Mouse (Mus musculus): Measurements from ENCODE around the gene 2810021J22Rik.

DNA sequence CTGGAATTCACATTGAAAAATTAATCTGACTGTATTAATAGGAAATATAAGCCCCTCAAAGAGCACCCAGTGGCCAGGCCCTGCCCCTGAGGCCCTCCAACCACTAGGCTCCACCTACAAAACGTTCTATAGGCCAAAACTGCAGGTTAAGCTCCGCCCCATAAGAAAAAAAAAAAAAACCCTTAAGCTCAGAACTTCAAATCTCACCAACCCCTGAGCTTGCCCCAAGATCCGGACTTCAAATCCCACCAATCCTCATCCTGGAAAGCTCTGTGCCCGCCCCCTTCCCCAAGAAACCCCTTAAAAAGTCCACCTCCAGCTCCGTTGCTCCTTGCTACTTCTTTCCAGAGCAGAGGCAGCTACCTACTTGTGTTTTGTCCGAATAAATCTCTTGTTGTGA lies 37.8 kb downstream of the 2810021J22Rik start:
- no peak for TF ChIP-seq CTCF (IDR thresholded peaks at IDR 0.05; ENCODE audit: low read depth, low read length)
- peak; percentile 38 for TF ChIP-seq POLR2A (IDR thresholded peaks at IDR 0.05; ENCODE audit: insufficient read depth, low read length)
- no peak for TF ChIP-seq EP300 (IDR thresholded peaks at IDR 0.05; ENCODE audit: insufficient read depth, low read depth, low read length)

All from ES-Bruce4 (cell line).